Mouse (Mus musculus) neural tube, embryonic 15.5 days (tissue): ENCODE measurements at regions not wholly inside any gene's neighbourhood (a gene's known extent, or its start where the extent isn't known, plus 50 kb on each side); places are given as distances from the start of the nearest gene placed in this dataset.

Source experiments
- ATAC-seq: fragments of 200-750 bp; cut with Nextera tagmentation; 2 replicates; pipeline ENCODE4 v1.8.0; 2017; ENCODE audit warnings: mild to moderate bottlenecking, moderate TSS enrichment, moderate library complexity; ENCODE audit not compliant: low FRiP score
- H3K27ac ChIP-seq: fragments of 300-500 bp; sonication (generic); replicated peaks from 2 replicates; pipeline ENCODE4 v1.5.1; 2015; ENCODE audit warnings: mild to moderate bottlenecking, inconsistent platforms
- H3K27me3 ChIP-seq: fragments of 300-500 bp; sonication (generic); replicated peaks from 2 replicates; pipeline ENCODE4 v1.6.1; 2015; ENCODE audit warnings: inconsistent platforms
- H3K36me3 ChIP-seq: fragments of 300-500 bp; sonication (generic); 2 replicates; pipeline ENCODE4 v1.6.1; 2015; ENCODE audit warnings: inconsistent platforms
- H3K4me1 ChIP-seq: fragments of 300-500 bp; sonication (generic); 2 replicates; pipeline ENCODE4 v1.6.1; 2015; ENCODE audit warnings: inconsistent platforms
- H3K4me2 ChIP-seq: fragments of 300-500 bp; sonication (generic); 2 replicates; pipeline ENCODE4 v1.6.1; 2015; ENCODE audit warnings: inconsistent platforms, mild to moderate bottlenecking, moderate library complexity
- H3K4me3 ChIP-seq: fragments of 300-500 bp; sonication (generic); replicated peaks from 2 replicates; pipeline ENCODE4 v1.5.1; 2015; ENCODE audit warnings: mild to moderate bottlenecking, inconsistent platforms
- H3K9ac ChIP-seq: fragments of 300-500 bp; sonication (generic); replicated peaks from 2 replicates; pipeline ENCODE4 v1.6.1; 2015; ENCODE audit warnings: mild to moderate bottlenecking, inconsistent platforms
- H3K9me3 ChIP-seq: fragments of 300-500 bp; sonication (generic); replicated peaks from 2 replicates; pipeline ENCODE4 v1.6.1; 2016; ENCODE audit warnings: inconsistent platforms
- WGBS: fragments of 180-500 bp; shearing (Covaris S2); methylation state at CpG from one replicate; pipeline ENCODE4 v1.1.7; 2015; ENCODE audit warnings: mixed read lengths; 5-methylcytosine and 5-hydroxymethylcytosine counted together

DNA sequence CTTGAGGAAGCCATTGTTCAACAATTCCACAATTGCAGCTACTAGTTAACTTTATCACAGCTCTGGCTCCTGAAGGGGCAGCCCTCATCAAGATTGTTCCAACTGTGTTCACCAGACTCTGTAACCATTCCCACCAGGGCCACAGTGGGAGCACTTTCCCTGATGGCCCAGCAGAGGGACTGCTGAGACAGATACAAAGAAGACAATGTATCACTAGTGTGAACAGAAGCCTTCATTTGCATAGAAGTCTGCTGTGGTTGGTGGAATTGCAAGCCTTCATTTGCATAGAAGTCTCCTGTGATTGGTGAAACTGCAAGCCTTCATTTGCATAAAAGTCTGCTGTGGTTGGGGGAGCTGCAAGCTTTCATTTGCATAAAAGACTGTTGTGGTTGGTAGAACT lies 73.0 kb upstream of the A430005L14Rik start:
- Histone ChIP-seq H3K4me3 (no peak overlapping the region), H3K27ac (no peak overlapping the region), H3K4me2 (no peak overlapping the region), H3K36me3 (no peaks in the 10 kb centered on the region), H3K9ac (no peak overlapping the region), H3K4me1 (no peaks in the 10 kb centered on the region), H3K27me3 (no peaks in the 10 kb centered on the region), H3K9me3 (no peaks in the 10 kb centered on the region)
- no peak for ATAC-seq

- Histone ChIP-seq H3K4me1 (peaks cover 10% of the 10 kb centered on the region), H3K4me2 (no peak overlapping the region), H3K9me3 (no peaks in the 10 kb centered on the region), H3K9ac (no peak overlapping the region), H3K4me3 (no peak overlapping the region), H3K36me3 (no peaks in the 10 kb centered on the region), H3K27me3 (no peaks in the 10 kb centered on the region), H3K27ac (no peak overlapping the region)
- 63% methylated on average over 6 of the region's 6 CpGs for WGBS
- ATAC-seq = no peak
Measured at GRCm38 (mm10) chr4:153885836-153886235, 71.2 kb upstream of the A430005L14Rik start.

GRCm38 (mm10) chr4:153890130-153890529 lies 66.9 kb upstream of the A430005L14Rik start:
- Histone ChIP-seq H3K4me3 (no peak overlapping the region), H3K27ac (0 out of 2 replicates have a peak overlapping the region, but pooled peaks have one; percentile 41), H3K27me3 (0 out of 2 replicates have a peak, but pooled peaks cover 3% of the 10 kb centered on the region), H3K4me1 (peaks cover 17% of the 10 kb centered on the region), H3K9ac (no peak overlapping the region), H3K9me3 (no peaks in the 10 kb centered on the region), H3K36me3 (no peaks in the 10 kb centered on the region), H3K4me2 (peak overlapping the region; percentile 11; the same call in 1 of the 2 replicates)
- WGBS = 57% methylated on average over 9 of the region's 9 CpGs
- peak; percentile 59; the same call in 1 of the 2 replicates for ATAC-seq

DNA sequence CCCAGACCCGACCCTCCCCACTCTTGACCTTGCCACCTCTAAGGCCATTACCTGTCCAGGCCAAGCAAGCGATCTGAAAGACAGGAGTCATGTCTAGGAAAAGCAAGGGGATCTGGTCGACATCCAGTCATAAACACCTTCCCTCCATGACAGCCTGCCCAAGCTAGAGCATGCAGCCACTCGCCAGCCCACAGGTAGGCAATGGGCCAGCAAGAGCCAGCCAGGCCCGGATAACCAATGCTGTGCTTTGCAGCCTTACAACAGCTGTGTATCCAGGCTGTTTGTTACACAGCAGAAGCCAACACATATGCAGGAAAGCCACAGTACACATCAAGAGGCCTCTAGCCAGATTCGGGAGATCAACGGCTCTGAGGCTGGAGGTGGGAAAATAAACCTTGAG lies 57.3 kb upstream of the A430005L14Rik start:
- no peak overlapping the region for H3K27ac ChIP-seq
- no peak for ATAC-seq
- no peak overlapping the region for H3K4me3 ChIP-seq
- no peaks in the 10 kb centered on the region for H3K36me3 ChIP-seq
- WGBS = 87% methylated on average over 7 of the region's 7 CpGs
- 0 out of 2 replicates have a peak, but pooled peaks cover 3% of the 10 kb centered on the region for H3K9me3 ChIP-seq
- H3K9ac ChIP-seq = no peak overlapping the region
- 0 out of 2 replicates have a peak, but pooled peaks cover 2% of the 10 kb centered on the region for H3K27me3 ChIP-seq
- 0 out of 2 replicates have a peak, but pooled peaks cover under 1% of the 10 kb centered on the region for H3K4me1 ChIP-seq
- H3K4me2 ChIP-seq = no peak overlapping the region

DNA sequence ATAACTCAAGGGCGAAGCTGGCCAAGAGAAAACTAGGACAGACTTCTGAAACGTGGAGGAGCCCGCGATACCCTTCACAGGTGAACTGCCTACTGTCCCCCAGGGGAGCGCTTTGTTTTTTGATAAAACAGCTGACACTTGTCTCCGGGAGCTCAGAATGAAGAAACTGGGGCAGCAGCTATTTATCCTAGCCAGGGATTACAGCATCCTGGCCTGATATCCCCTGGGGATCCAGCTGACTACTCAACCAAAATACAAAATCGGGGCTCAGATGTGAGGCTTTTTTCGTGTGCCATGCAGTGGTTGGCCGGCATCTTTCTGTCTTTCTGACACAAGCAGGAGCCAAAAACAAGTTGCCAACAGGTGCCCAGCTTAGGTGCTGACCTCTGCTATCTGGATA lies 52.0 kb upstream of the A430005L14Rik start:
- Histone ChIP-seq H3K4me1 (peaks cover 13% of the 10 kb centered on the region; the same call in 1 of the 2 replicates), H3K36me3 (no peaks in the 10 kb centered on the region), H3K9ac (no peak overlapping the region), H3K9me3 (0 out of 2 replicates have a peak, but pooled peaks cover 3% of the 10 kb centered on the region), H3K4me3 (no peak overlapping the region), H3K27me3 (0 out of 2 replicates have a peak, but pooled peaks cover 5% of the 10 kb centered on the region), H3K4me2 (no peak overlapping the region), H3K27ac (no peak overlapping the region)
- no peak for ATAC-seq
- 53% methylated on average over 9 of the region's 9 CpGs for WGBS

- peaks cover 13% of the 10 kb centered on the region; the same call in 1 of the 2 replicates for H3K4me1 ChIP-seq
- no peaks in the 10 kb centered on the region for H3K9me3 ChIP-seq
- no peak overlapping the region for H3K4me3 ChIP-seq
- no peak for ATAC-seq
- no peak overlapping the region for H3K4me2 ChIP-seq
- 0 out of 2 replicates have a peak, but pooled peaks cover 5% of the 10 kb centered on the region for H3K27me3 ChIP-seq
- WGBS = 50% methylated on average over 7 of the region's 7 CpGs
- no peak overlapping the region for H3K27ac ChIP-seq
- H3K36me3 ChIP-seq = no peaks in the 10 kb centered on the region
- H3K9ac ChIP-seq = no peak overlapping the region
Measured at GRCm38 (mm10) chr4:153905511-153905910, 51.5 kb upstream of the A430005L14Rik start.
